Mouse (Mus musculus) spleen, adult 2 months (tissue): ENCODE measurements at regions not wholly inside any gene's neighbourhood (a gene's known extent, or its start where the extent isn't known, plus 50 kb on each side); places are given as distances from the start of the nearest gene placed in this dataset.

Experiments
- CTCF ChIP-seq: fragments of 200-500 bp; IDR thresholded peaks from 2 replicates; pipeline ENCODE4 v1.5.1; 2011; ENCODE audit warnings: mild to moderate bottlenecking, inconsistent platforms; ENCODE audit not compliant: insufficient read depth, insufficient read length, insufficient replicate concordance; ENCODE audit errors: extremely low read depth
- POLR2A ChIP-seq: fragments of 200-500 bp; IDR thresholded peaks from 2 replicates; pipeline ENCODE4 v1.6.1; 2011; ENCODE audit warnings: low read depth, low read length, inconsistent platforms

DNA sequence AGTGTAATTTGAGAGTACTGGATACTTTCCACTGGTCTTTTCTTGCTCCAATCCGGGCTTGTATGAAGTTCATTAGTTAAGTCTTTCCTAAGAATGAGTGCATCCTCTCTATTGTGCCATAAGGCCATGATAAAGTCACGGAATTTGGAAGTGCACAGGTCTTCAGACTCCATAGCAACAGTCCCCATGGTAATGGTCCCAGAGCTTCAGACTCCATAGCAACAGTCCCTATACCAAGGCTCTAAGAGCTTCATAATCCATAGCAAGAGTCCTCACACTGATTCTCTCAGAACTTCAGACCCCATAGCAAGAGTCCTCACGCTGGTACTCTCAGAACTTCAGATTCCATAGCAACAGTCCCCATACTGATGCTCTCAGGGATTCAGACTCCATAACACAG, 214.5 kb upstream of the Far2 start:
- TF ChIP-seq POLR2A: no peak
- no peak for TF ChIP-seq CTCF
